Mouse (Mus musculus): ENCODE measurements around the gene Cwc22. TPM values are rescaled to one million over a fixed set of nuclear protein-coding genes. Genes with fewer than 3 reads are reported as not detected.

Cwc22 gene
- total RNA-seq, 2 experiments from 2014 or later: 11.1 to 11.9 TPM

GRCm38 (mm10) chr2:77875516-77875915 lies 70.7 kb downstream of the Cwc22 start:
- DNase-seq: no peak

- no peak for DNase-seq
These were observed 71.5 kb downstream of the Cwc22 start for GRCm38 (mm10) chr2:77874678-77875077.

GRCm38 (mm10) chr2:77873806-77874205 lies 72.4 kb downstream of the Cwc22 start:
- DNase-seq: no peak

- DNase-seq: no peak
These were observed 73.5 kb downstream of the Cwc22 start for GRCm38 (mm10) chr2:77872676-77873075.

- no peak for DNase-seq
These were observed 75.0 kb downstream of the Cwc22 start for GRCm38 (mm10) chr2:77871146-77871545.

GRCm38 (mm10) chr2:77869729-77870280 lies 76.4 kb downstream of the Cwc22 start:
- DNase-seq: no peak

- no peak for DNase-seq
These were observed 82.2 kb downstream of the Cwc22 start for GRCm38 (mm10) chr2:77863934-77864333.

- DNase-seq: peak in 1 of 2 experiments; percentile 12
These were observed 82.7 kb downstream of the Cwc22 start for GRCm38 (mm10) chr2:77863522-77863921.

- no peak for DNase-seq
These were observed 104.7 kb downstream of the Cwc22 start for GRCm38 (mm10) chr2:77841464-77841863.

GRCm38 (mm10) chr2:77839587-77839986 lies 106.6 kb downstream of the Cwc22 start:
- no peak for DNase-seq

GRCm38 (mm10) chr2:77838688-77839087 lies 107.5 kb downstream of the Cwc22 start:
- no peak for DNase-seq

GRCm38 (mm10) chr2:77835781-77836180 lies 110.4 kb downstream of the Cwc22 start:
- no peak for DNase-seq

Other genes with a start within 250 kb of the Cwc22 start
- 1 to 10 TPM; 7.3 to 9.4 TPM for gene Zfp385b, start 126.7 kb downstream of the Cwc22 start, total RNA-seq (2021)